Mouse (Mus musculus) liver, embryonic 16.5 days (tissue): ENCODE data around the gene Sfn. TPM values are rescaled to one million over a fixed set of nuclear protein-coding genes. Genes with fewer than 3 reads are reported as not detected.

Source experiments
- ATAC-seq: fragments of 200-750 bp; cut with Nextera tagmentation; 2 replicates; pipeline ENCODE4 v1.8.0; 2017; ENCODE audit warnings: low read depth, mild to moderate bottlenecking, moderate number of reproducible peaks, moderate library complexity
- H3K27ac ChIP-seq: fragments of 300-500 bp; sonication (generic); 2 replicates; pipeline ENCODE4 v1.5.1; 2014; ENCODE audit warnings: mild to moderate bottlenecking, low read length
- H3K27me3 ChIP-seq: fragments of 300-500 bp; sonication (generic); 2 replicates; pipeline ENCODE4 v1.6.1; 2014; ENCODE audit warnings: low read depth, low read length, mixed read lengths; ENCODE audit not compliant: control insufficient read depth, insufficient read depth
- H3K36me3 ChIP-seq: fragments of 300-500 bp; sonication (generic); 2 replicates; pipeline ENCODE4 v1.6.1; 2014; ENCODE audit warnings: mild to moderate bottlenecking; ENCODE audit not compliant: control insufficient read depth, insufficient read depth
- H3K4me1 ChIP-seq: fragments of 300-500 bp; sonication (generic); 2 replicates; pipeline ENCODE4 v1.6.1; 2014; ENCODE audit warnings: low read depth, low read length, mixed read lengths; ENCODE audit not compliant: control insufficient read depth
- H3K4me2 ChIP-seq: fragments of 300-500 bp; sonication (generic); 2 replicates; pipeline ENCODE4 v1.6.1; 2014; ENCODE audit warnings: low read depth, low read length, mixed read lengths
- H3K4me3 ChIP-seq: fragments of 300-500 bp; sonication (generic); 2 replicates; pipeline ENCODE4 v1.5.1; 2014; ENCODE audit warnings: low read depth, mild to moderate bottlenecking, low read length
- H3K9ac ChIP-seq: fragments of 300-500 bp; sonication (generic); 2 replicates; pipeline ENCODE4 v1.6.1; 2014; ENCODE audit warnings: low read depth, low read length
- H3K9me3 ChIP-seq: fragments of 300-500 bp; sonication (generic); replicated peaks from 2 replicates; pipeline ENCODE4 v1.6.1; 2016; ENCODE audit warnings: low read length; ENCODE audit not compliant: control insufficient read depth
- WGBS: fragments of 180-500 bp; shearing (Covaris S2); extraction: QIAGEN DNeasy Blood & Tissue Kit; methylation state at CpG from one replicate; pipeline ENCODE4 v1.1.7; 2014; ENCODE audit not compliant: insufficient replicate concordance; 5-methylcytosine and 5-hydroxymethylcytosine counted together
- microRNA-seq: library from miRNA; unstranded; fragments of <30 nt; microRNA quantifications from one replicate; pipeline ENCODE4, GENCODE M21; 2016
- polyA plus RNA-seq: library from polyadenylated mRNA; unstranded; fragments of >200 nt; fragmentation: Nextera tagmentation; extraction: Ambion mirVana; gene quantifications from 2 replicates; pipeline ENCODE4 v1.2.1, GENCODE M21; 2015

Sfn gene
- polyA plus RNA-seq, 1 experiment from 2014 or later = 0.61 TPM

DNA sequence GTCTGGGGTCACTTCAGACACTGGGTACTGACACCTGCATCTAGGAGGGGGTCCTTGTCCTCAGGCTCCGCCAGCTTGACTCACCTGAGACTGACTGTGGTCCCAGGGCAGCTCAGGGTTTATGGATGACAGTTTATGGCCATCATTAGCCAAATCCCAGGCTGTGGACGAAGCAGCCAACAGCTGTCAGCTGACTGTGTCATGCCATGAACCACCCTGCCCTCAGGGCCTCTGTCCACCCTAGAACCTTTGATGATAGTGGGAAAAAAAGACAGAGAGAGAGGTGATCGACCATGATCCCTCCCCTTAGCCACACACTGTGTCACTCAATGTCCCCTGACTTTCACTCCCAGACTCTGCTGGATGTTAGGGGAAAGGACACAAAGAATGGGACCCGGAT is 40.3 kb downstream of the Sfn start:
- H3K4me3 ChIP-seq = no peak overlapping the region
- no peak for ATAC-seq
- no peaks in the 10 kb centered on the region for H3K27me3 ChIP-seq
- no peak overlapping the region for H3K9ac ChIP-seq
- no peak overlapping the region for H3K4me2 ChIP-seq
- no peaks in the 10 kb centered on the region for H3K9me3 ChIP-seq
- WGBS = 51% methylated on average over 4 of the region's 4 CpGs
- H3K36me3 ChIP-seq = no peaks in the 10 kb centered on the region
- no peaks in the 10 kb centered on the region; the same call in 1 of the 2 replicates for H3K4me1 ChIP-seq
- H3K27ac ChIP-seq = no peak overlapping the region

DNA sequence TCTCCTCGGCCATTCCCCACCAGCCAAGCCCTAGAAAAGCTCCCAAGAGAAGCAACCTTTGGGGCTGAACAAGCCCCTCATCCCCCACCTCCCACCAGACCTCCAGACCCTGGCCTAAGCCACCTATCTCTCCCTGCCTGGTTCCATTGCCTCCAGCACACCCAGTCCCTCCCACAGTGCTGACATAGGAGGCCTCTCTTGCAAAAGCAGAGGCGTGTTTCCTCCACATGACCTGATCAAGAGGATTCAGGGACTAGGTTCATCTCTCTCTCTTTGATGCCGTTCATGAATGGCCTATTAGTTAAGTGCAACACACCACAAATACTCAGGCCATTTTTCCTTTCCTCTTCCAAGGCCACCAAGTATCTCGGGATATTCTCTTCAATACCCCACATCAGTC is 42.1 kb downstream of the Sfn start:
- no peak overlapping the region for H3K27ac ChIP-seq
- H3K4me2 ChIP-seq = no peak overlapping the region
- H3K9me3 ChIP-seq = no peaks in the 10 kb centered on the region
- H3K27me3 ChIP-seq = no peaks in the 10 kb centered on the region
- H3K9ac ChIP-seq = no peak overlapping the region
- no peaks in the 10 kb centered on the region; the same call in 1 of the 2 replicates for H3K4me1 ChIP-seq
- ATAC-seq = no peak
- 50% methylated on average over 4 of the region's 4 CpGs for WGBS
- H3K36me3 ChIP-seq = no peaks in the 10 kb centered on the region
- H3K4me3 ChIP-seq = no peak overlapping the region

DNA sequence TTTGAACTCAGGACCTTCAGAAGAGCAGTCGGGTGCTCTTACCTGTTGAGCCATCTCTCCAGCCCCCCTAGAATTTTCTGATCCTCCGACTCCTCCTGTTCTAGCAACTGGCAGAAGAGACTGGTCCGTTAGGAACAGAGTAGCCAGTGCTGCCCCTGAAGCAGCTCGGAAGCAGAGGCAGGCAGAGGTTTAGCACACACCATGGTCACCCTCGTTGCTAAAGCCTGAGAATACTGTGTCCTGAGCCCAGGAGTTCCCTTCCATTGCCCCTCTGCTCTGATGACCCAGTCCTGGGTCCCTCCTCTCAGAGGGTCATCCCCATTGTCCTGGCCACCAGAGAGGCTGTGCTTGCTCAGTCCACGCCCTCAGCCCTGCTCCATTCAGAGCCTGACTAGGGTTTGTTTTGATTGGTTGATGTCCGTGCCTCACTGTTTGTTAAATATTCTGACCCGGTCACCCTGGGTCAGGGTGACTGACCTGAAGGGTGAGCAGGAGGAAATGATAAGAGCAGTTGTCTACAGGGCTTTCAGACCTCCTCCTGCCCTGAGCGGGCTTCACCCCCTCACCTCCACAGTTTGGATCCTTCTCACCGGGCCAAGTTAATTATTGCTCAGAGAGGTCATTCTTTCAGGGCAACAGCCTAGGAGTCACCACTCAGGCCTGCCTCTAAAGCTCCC is 44.8 kb downstream of the Sfn start:
- H3K4me1 ChIP-seq = peaks cover 19% of the 10 kb centered on the region
- no peaks in the 10 kb centered on the region for H3K36me3 ChIP-seq
- no peak overlapping the region for H3K4me3 ChIP-seq
- H3K27ac ChIP-seq = peak overlapping the region; percentile 77
- 46% methylated on average over 10 of the region's 10 CpGs for WGBS
- H3K4me2 ChIP-seq = 0 out of 2 replicates have a peak overlapping the region, but pooled peaks have one; percentile 20
- no peaks in the 10 kb centered on the region for H3K27me3 ChIP-seq
- no peak overlapping the region for H3K9ac ChIP-seq
- no peaks in the 10 kb centered on the region for H3K9me3 ChIP-seq
- peak; percentile 88 for ATAC-seq

DNA sequence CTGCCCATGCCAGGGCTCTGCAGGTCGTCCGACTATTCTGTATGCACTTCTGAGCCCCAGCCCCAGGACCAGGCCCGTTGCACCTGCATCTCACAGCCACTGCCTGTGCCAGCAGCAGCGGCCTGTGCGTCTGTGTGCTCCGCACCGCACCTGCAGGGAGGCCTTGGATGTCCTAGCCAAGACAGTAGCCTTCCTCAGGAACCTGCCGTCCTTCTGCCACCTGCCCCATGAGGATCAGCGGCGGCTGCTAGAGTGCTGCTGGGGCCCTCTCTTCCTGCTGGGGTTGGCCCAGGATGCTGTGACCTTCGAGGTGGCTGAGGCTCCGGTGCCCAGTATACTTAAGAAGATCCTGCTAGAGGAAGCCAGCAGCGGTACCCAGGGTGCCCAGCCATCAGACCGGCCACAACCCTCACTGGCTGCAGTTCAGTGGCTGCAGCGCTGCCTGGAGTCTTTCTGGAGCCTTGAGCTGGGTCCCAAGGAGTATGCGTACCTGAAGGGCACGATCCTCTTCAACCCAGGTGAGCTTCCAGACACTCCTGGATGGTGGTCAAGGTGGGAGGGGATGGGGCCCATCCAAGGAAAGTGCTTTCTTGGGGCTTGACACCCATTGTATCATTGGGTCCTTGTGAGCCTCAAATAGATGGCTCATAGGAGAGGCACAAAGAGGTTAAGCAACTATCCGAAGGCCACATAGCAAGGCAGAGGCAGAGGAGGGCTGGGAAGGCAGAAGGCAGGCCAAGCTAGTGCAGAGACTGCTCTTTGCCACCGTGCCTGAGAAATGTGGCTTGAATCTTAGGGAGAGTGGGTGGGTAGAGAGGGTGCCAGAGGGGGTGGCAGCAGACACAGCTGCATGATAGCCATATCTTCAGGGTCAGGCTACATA is 48.3 kb downstream of the Sfn start:
- H3K36me3 ChIP-seq = no peaks in the 10 kb centered on the region
- no peak overlapping the region for H3K27ac ChIP-seq
- no peaks in the 10 kb centered on the region for H3K27me3 ChIP-seq
- no peaks in the 10 kb centered on the region for H3K9me3 ChIP-seq
- peak overlapping the region; percentile 8; the same call in 1 of the 2 replicates for H3K4me2 ChIP-seq
- H3K4me3 ChIP-seq = no peak overlapping the region
- 46% methylated on average over 19 of the region's 19 CpGs for WGBS
- peaks cover 22% of the 10 kb centered on the region for H3K4me1 ChIP-seq
- ATAC-seq = no peak
- H3K9ac ChIP-seq = no peak overlapping the region

DNA sequence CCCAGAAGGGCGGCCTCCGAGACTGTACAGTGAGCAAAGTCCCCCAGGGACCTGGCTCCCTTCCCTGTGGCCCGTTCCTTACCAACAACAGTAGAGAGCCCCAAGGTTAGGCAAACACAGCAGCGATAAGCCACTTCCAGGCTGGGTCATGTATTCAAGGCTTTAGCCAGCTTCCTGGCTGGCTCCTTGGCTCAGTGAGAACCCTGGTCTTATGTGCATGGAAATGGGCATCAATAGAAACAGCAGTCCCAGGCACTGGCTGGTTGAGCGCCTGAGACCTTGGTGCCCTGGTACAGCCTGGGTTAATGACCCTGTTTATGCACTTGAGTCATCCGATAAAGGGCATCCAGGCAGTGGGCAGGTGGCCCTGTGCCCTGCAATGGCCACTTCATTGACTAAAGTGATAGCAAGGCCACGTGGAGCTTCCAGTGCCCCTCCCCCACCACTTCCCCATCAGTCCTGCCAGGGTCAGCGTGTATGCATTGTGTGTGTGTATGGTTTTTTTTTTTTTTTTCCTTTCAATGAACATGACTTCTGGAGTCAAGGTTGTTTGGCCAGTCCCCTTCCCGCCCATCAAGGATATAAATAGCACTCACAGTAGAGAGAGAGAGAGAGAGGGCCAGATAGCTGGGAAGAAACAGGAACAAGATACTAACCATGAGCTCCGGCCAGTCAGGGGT is 49.1 kb downstream of the Sfn start, which contains the start of gene Nr0b2:
Gene Nr0b2, plus strand, starts transcription at position 609 of the 680 bp plus-strand sequence.
- no peak for ATAC-seq
- no peaks in the 10 kb centered on the region for H3K27me3 ChIP-seq
- peaks cover 22% of the 10 kb centered on the region for H3K4me1 ChIP-seq
- H3K36me3 ChIP-seq = no peaks in the 10 kb centered on the region
- 35% methylated on average over 10 of the region's 10 CpGs for WGBS
- no peak within 1 kb of the TSS for H3K27ac ChIP-seq
- H3K9me3 ChIP-seq = no peaks in the 10 kb centered on the region
- H3K4me2 ChIP-seq = peak within 1 kb of the TSS; percentile 8; the same call in 1 of the 2 replicates
- no peak within 1 kb of the TSS for H3K4me3 ChIP-seq
- H3K9ac ChIP-seq = no peak within 1 kb of the TSS

DNA sequence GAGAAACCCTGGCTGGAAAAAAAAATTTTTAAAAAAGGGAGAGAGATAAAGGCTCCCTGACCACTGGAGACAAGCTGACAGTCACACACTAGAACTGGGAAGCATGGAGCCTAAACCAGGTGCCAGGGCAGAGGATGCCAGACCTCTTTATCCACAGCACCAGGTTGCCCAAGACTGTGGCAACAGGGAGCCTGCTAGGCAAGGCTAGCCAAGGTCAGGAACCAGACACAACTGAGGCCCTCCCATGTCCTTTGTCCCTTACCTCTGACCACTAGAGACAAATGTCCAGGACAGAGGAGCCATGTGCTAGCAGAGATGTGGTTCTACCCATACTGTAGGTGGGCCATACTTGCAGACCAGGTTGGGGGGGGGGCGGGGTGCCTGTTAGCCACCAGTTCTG is 49.9 kb downstream of the Sfn start:
- no peaks in the 10 kb centered on the region for H3K9me3 ChIP-seq

More for the DNA sequence above, 49.9 kb downstream of the Sfn start:
- no peak overlapping the region for H3K27ac ChIP-seq
- ATAC-seq = peak; percentile 12; the same call in 1 of the 2 replicates
- 63% methylated on average over 1 of the region's 1 CpGs for WGBS
- peaks cover 22% of the 10 kb centered on the region for H3K4me1 ChIP-seq
- no peak overlapping the region for H3K9ac ChIP-seq
- H3K27me3 ChIP-seq = no peaks in the 10 kb centered on the region
- no peaks in the 10 kb centered on the region for H3K36me3 ChIP-seq
- H3K4me2 ChIP-seq = no peak overlapping the region
- H3K4me3 ChIP-seq = no peak overlapping the region

Small RNAs within 50 kb of the gene (microRNA-seq; reads per million reads assigned to microRNA genes)
- gene Gm23158 = not detected

Other genes starting within 250 kb of the Sfn start
- 6.2 and 8.1 TPM in 2 replicates for gene Wdtc1, start 248.7 kb downstream of the Sfn start, polyA plus RNA-seq
- 2.9 and 3.3 TPM in 2 replicates for gene Slc9a1, start 232.5 kb downstream of the Sfn start, polyA plus RNA-seq
- gene Tent5b, start 122.0 kb downstream of the Sfn start, polyA plus RNA-seq = 0.09 and 0.12 TPM in 2 replicates
- gene Trnp1, start 103.6 kb downstream of the Sfn start, polyA plus RNA-seq = not detected in 2 replicates
- gene Kdf1, start 83.2 kb downstream of the Sfn start, polyA plus RNA-seq = 1.4 and 2.6 TPM in 2 replicates
- 93.7 and 98.3 TPM in 2 replicates for gene Nudc, start 56.2 kb downstream of the Sfn start, polyA plus RNA-seq
- 0.49 and 0.90 TPM in 2 replicates for gene Nr0b2, start 48.8 kb downstream of the Sfn start, polyA plus RNA-seq
- 2.9 and 3.2 TPM in 2 replicates for gene Gpatch3, start 27.4 kb downstream of the Sfn start, polyA plus RNA-seq
- gene Gpn2, start 17.8 kb downstream of the Sfn start, polyA plus RNA-seq = 6.5 and 8.6 TPM in 2 replicates
- gene Zdhhc18, start 48.0 kb upstream of the Sfn start, polyA plus RNA-seq = 0.79 and 1.1 TPM in 2 replicates
- gene Pigv, start 70.5 kb upstream of the Sfn start, polyA plus RNA-seq = 6.0 and 6.7 TPM in 2 replicates
- gene Arid1a, start 154.6 kb upstream of the Sfn start, polyA plus RNA-seq = 7.6 and 7.9 TPM in 2 replicates